Mouse (Mus musculus): ENCODE measurements around the gene Sema3b. TPM values are rescaled to one million over a fixed set of nuclear protein-coding genes. Genes with fewer than 3 reads are reported as not detected.

Sema3b gene
- polyA plus RNA-seq, 1 experiment from 2014 or later = 0.41 TPM

DNA sequence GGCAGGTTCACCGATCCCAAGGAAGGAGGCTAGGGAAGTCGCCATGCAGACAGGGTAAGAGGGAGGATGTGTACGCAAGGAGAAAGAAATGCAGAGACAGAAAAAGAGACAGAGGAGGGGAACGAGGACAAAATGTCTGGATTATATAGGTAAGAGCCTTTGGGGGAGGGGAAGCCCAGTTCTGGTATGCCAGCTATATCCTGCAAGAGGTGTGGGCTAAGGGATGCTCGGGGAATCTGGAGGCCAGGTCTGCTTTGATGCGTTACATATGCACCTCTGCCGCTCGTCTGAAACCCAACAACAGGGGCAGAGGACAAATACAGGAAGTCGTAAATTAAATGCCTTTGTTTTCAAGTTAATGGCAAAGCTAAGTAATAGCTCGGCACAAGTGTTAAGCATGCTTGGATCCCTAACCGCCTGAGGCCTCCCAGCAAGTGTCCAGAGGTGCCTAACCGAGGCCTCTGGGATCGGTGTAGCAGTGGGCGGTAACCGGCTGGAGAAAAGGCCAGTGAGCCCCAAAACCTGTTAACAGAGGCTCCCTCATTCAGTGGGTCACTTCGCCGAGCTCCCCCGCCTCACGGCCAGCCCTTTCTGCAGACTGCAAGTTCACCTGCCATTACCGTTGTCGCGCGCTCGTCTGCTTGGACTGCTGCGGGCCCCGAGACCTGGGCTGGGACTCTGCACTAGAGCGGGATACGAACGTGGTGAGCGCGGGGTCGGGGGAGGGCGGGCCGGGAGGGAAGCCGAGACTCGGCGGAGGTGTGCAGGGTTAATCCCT, 55.3 kb downstream of the Sema3b start:
- ATAC-seq (peak; percentile 31), DNase-seq (no peak)
- Histone ChIP-seq H3K9me3 (ENCODE audit: low read length) (no peaks in the 10 kb centered on the region), H3K9ac (replicated peaks) (peak overlapping the region; percentile 64), H3K27ac (ENCODE audit: low read depth) (peak overlapping the region; percentile 99), H3K36me3 (replicated peaks; ENCODE audit: insufficient read depth, low read length) (peaks cover 24% of the 10 kb centered on the region), H3K27me3 (ENCODE audit: insufficient read depth, low read length) (0 out of 2 replicates have a peak, but pooled peaks cover 10% of the 10 kb centered on the region), H3K4me1 (ENCODE audit: insufficient read depth) (peaks cover 55% of the 10 kb centered on the region), H3K4me2 (ENCODE audit: low read depth, low read length) (peak overlapping the region; percentile 88), H3K4me3 (ENCODE audit: low read depth, low read length) (peak overlapping the region; percentile 73)
- WGBS (ENCODE audit: insufficient replicate concordance) = 4% methylated on average over 37 of the region's 37 CpGs
- no peak for TF ChIP-seq EP300 (IDR thresholded peaks at IDR 0.05; ENCODE audit: low read depth)
- TF ChIP-seq CTCF (IDR thresholded peaks at IDR 0.05; ENCODE audit: low read depth) = no peak

DNA sequence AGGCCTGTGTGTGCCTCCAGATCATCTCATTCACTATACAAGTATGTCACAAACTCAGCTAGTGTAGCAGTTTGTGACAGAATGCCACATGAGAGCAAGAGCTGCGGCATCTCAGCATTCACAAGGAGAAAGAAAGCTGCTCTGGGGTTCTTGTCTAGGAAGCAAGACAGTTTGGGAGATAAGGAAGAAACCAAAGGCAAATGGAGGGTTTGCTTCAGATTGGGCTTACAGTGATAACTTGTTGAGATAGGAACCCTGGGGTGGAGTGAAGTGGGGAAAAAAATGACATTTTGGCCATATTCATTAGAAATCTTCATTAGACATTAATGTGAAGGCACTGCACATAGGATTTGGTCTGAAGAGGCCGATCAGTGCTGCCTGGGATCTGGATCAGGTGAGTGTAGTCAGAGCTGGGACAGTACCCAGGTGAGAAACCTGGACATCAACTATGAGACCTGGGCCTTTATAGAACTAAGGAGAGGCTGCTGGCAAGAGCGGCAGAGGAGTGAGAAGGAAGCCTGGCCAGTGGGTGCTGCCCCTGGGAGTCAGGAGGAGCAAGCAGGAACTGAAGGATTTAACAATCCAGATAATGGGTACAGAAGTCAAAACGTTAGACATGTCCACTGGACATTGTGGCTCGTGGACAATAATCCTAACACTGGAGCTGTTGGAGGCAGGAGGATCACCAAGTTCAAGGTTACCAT, 56.2 kb downstream of the Sema3b start:
- WGBS (ENCODE audit: insufficient replicate concordance) = 74% methylated on average over 5 of the region's 5 CpGs
- no peak for ATAC-seq

DNA sequence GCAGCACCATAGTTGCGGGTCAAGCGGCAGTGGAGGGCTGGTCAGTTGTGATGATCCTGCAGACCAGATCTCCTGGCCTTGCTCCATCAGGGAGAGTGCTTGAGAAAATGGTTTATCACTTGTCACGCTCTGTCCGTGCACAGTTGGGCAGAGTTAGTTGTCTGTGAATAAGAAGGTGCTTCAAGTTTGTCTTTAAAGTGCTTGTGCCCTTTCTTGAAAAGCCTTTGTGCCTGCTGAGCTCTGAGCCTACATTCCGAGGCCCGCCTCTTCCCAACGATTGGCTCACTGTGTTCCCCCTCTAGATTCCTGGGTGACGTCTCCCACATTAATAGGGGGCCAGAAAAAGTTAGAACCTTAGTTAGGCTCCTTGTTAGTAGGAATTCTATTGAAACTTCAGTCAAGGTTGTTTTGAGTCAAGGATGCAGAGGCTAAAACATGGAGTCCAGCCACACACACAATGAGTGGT, 57.1 kb downstream of the Sema3b start:
- ATAC-seq = no peak
- peaks cover 6% of the 10 kb centered on the region; the same call in 1 of the 2 replicates for H3K36me3 ChIP-seq (replicated peaks; ENCODE audit: insufficient read depth, low read length)
- peak overlapping the region; percentile 88 for H3K4me2 ChIP-seq (ENCODE audit: low read depth, low read length)
- H3K27me3 ChIP-seq (ENCODE audit: insufficient read depth, low read length) = 0 out of 2 replicates have a peak, but pooled peaks cover 10% of the 10 kb centered on the region
- no peak overlapping the region for H3K27ac ChIP-seq (ENCODE audit: low read depth)
- peak overlapping the region; percentile 68 for H3K9ac ChIP-seq (replicated peaks)
- H3K4me3 ChIP-seq (ENCODE audit: low read depth, low read length) = peak overlapping the region; percentile 46
- DNase-seq = no peak
- WGBS (ENCODE audit: insufficient replicate concordance) = 29% methylated on average over 8 of the region's 8 CpGs
- no peaks in the 10 kb centered on the region for H3K9me3 ChIP-seq (ENCODE audit: low read length)
- TF ChIP-seq EP300 (IDR thresholded peaks at IDR 0.05; ENCODE audit: low read depth) (no peak), CTCF (IDR thresholded peaks at IDR 0.05; ENCODE audit: low read depth) (no peak)
- H3K4me1 ChIP-seq (ENCODE audit: insufficient read depth) = peaks cover 61% of the 10 kb centered on the region

More for the DNA sequence above, 56.2 kb downstream of the Sema3b start:
- Histone ChIP-seq H3K36me3 (replicated peaks; ENCODE audit: insufficient read depth, low read length) (peaks cover 15% of the 10 kb centered on the region), H3K4me3 (ENCODE audit: low read depth, low read length) (no peak overlapping the region), H3K9me3 (ENCODE audit: low read length) (no peaks in the 10 kb centered on the region), H3K9ac (replicated peaks) (no peak overlapping the region), H3K27me3 (ENCODE audit: insufficient read depth, low read length) (0 out of 2 replicates have a peak, but pooled peaks cover 10% of the 10 kb centered on the region), H3K27ac (ENCODE audit: low read depth) (no peak overlapping the region; the same call in 1 of the 2 replicates), H3K4me1 (ENCODE audit: insufficient read depth) (peaks cover 55% of the 10 kb centered on the region), H3K4me2 (ENCODE audit: low read depth, low read length) (peak overlapping the region; percentile 88; the same call in 1 of the 2 replicates)
- DNase-seq = no peak
- TF ChIP-seq CTCF (IDR thresholded peaks at IDR 0.05; ENCODE audit: low read depth) = no peak
- TF ChIP-seq EP300 (IDR thresholded peaks at IDR 0.05; ENCODE audit: low read depth) = no peak

DNA sequence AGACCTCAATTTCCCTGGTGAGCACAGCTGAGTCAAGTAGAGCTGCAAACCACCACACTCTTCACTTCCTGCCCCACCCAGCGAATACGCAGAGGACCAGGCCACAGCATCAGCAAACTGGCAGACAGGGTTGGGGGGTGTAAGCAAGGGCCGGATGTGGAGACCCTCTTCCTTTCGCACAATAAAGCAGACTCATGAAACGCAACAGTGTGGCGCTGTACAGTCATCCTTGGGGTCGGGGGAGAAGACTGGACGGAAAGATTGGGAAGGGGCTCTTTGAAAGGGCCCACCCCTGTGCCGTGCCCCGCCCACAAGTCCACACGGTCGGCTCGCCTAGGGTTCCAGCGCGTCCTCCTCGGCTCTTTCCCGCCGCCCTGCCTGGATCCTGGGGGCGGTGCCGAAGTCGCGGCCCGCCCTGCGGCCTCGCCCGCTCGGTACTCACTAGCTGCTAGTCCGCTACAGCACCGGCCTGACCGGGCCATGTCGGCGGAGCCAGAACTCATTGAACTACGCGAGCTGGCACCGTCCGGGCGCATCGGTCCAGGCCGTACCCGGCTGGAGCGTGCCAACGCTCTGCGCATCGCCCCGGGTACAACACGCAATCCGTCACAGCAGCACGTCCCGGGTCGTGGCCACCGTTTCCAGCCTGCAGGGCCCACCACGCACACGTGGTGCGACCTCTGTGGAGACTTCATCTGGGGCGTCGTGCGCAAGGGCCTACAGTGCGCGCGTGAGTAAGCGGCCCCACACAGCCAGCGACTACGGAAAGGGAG, 57.7 kb downstream of the Sema3b start, which contains the start of gene Rassf1:
Gene Rassf1, plus strand, starts transcription at position 439 of the 773 bp plus-strand sequence.
- 2% methylated on average over 52 of the region's 63 CpGs for WGBS (ENCODE audit: insufficient replicate concordance)
- no peak for TF ChIP-seq CTCF (IDR thresholded peaks at IDR 0.05; ENCODE audit: low read depth)
- no peak for TF ChIP-seq EP300 (IDR thresholded peaks at IDR 0.05; ENCODE audit: low read depth)
- ATAC-seq = peak; percentile 4; the same call in 1 of the 2 replicates
- H3K9me3 ChIP-seq (ENCODE audit: low read length) = no peaks in the 10 kb centered on the region
- H3K4me2 ChIP-seq (ENCODE audit: low read depth, low read length) = peak within 1 kb of the TSS; percentile 88
- DNase-seq = peak; percentile 74
- H3K4me3 ChIP-seq (ENCODE audit: low read depth, low read length) = peak within 1 kb of the TSS; percentile 46
- H3K36me3 ChIP-seq (replicated peaks; ENCODE audit: insufficient read depth, low read length) = no peaks in the 10 kb centered on the region; the same call in 1 of the 2 replicates
- 0 out of 2 replicates have a peak, but pooled peaks cover 10% of the 10 kb centered on the region for H3K27me3 ChIP-seq (ENCODE audit: insufficient read depth, low read length)
- peak within 1 kb of the TSS; percentile 68 for H3K9ac ChIP-seq (replicated peaks)
- peak within 1 kb of the TSS; percentile 7; the same call in 1 of the 2 replicates for H3K27ac ChIP-seq (ENCODE audit: low read depth)
- peaks cover 59% of the 10 kb centered on the region for H3K4me1 ChIP-seq (ENCODE audit: insufficient read depth)

DNA sequence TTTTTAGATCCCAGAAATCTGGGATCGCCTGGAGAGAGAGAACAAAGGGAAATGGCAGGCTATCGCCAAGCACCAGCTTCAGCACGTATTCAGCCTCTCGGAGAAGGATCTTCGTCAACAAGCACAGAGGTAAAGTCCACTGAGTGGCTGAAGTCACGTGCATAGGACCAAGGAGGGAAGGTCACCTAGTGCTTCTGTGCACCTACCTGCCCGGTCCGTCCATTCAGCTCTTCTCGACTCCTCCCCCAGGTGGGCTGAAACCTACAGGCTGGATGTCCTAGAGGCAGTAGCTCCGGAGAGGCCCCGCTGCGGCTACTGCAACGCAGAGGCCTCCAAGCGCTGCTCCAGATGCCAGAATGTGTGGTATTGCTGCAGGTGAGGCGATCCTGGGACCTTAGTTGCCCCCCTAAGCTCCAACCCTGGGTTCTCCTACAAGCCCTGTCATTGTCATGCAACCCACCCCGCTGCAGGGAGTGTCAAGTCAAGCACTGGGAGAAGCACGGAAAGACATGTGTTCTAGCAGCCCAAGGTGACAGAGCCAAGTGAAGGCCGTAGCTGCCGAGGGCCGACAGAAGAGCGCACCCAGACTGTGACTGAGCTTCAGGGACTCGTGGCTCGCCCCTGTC, 58.4 kb downstream of the Sema3b start:
- ATAC-seq (no peak), DNase-seq (peak; percentile 49)
- Histone ChIP-seq H3K4me2 (ENCODE audit: low read depth, low read length) (peak overlapping the region; percentile 88), H3K36me3 (replicated peaks; ENCODE audit: insufficient read depth, low read length) (no peaks in the 10 kb centered on the region), H3K27ac (ENCODE audit: low read depth) (0 out of 2 replicates have a peak overlapping the region, but pooled peaks have one; percentile 7), H3K9me3 (ENCODE audit: low read length) (no peaks in the 10 kb centered on the region), H3K9ac (replicated peaks) (no peak overlapping the region), H3K4me1 (ENCODE audit: insufficient read depth) (peaks cover 55% of the 10 kb centered on the region), H3K27me3 (ENCODE audit: insufficient read depth, low read length) (0 out of 2 replicates have a peak, but pooled peaks cover 10% of the 10 kb centered on the region), H3K4me3 (ENCODE audit: low read depth, low read length) (peak overlapping the region; percentile 46; the same call in 1 of the 2 replicates)
- TF ChIP-seq CTCF (IDR thresholded peaks at IDR 0.05; ENCODE audit: low read depth) (no peak), EP300 (IDR thresholded peaks at IDR 0.05; ENCODE audit: low read depth) (no peak)
- WGBS (ENCODE audit: insufficient replicate concordance) = 42% methylated on average over 23 of the region's 23 CpGs
